Mouse (Mus musculus): Measurements from ENCODE around the gene Dtd1. TPM values are rescaled to one million over a fixed set of nuclear protein-coding genes. Genes with fewer than 3 reads are reported as not detected.

Dtd1 gene
- total RNA-seq (2023) = 10 to 100 TPM; 24.4 to 29.2 TPM

GRCm38 (mm10) chr2:144599831-144600687 is at the start of gene Dtd1:
Dtd1 (plus strand) TSS chr2:144599897.

GRCm38 (mm10) chr2:144550529-144550928 is 49.2 kb upstream of the Dtd1 start, which contains the start of gene Rbbp9:
Rbbp9 (minus strand) TSS chr2:144550869.

GRCm38 (mm10) chr2:144555820-144556552 is 43.7 kb upstream of the Dtd1 start, which contains the start of gene Sec23b:
Sec23b (plus strand) TSS chr2:144556229.

GRCm38 (mm10) chr2:144593951-144594651 is 5.6 kb upstream of the Dtd1 start, which contains the start of gene Smim26:
Smim26 (plus strand) TSS chr2:144594054.

Other genes with a start within 250 kb of the Dtd1 start
- gene Kat14, start 230.9 kb upstream of the Dtd1 start, total RNA-seq (2023) = 10 to 100 TPM; 31.7 to 39.6 TPM
- gene Pet117, start 230.9 kb upstream of the Dtd1 start, total RNA-seq (2023) = 10 to 100 TPM in 1 of 2 experiments, 1 to 10 TPM in 1; 3.9 to 12.6 TPM
- gene Dzank1, start 72.5 kb upstream of the Dtd1 start, total RNA-seq (2023) = 1 to 10 TPM in 1 of 2 experiments, under 1 TPM in 1; 0.95 to 1.2 TPM
- 10 to 100 TPM; 38.0 to 39.1 TPM for gene Polr3f, start 72.2 kb upstream of the Dtd1 start, total RNA-seq (2023)
- gene Rbbp9, start 49.0 kb upstream of the Dtd1 start, total RNA-seq (2023) = 1 to 10 TPM; 4.5 to 4.8 TPM
- 10 to 100 TPM; 62.4 to 65.3 TPM for gene Sec23b, start 43.7 kb upstream of the Dtd1 start, total RNA-seq (2023)
- 10 to 100 TPM; 25.4 to 27.2 TPM for gene Smim26, start 5.8 kb upstream of the Dtd1 start, total RNA-seq (2023)
- not detected for gene Scp2d1, start 223.8 kb downstream of the Dtd1 start, total RNA-seq (2023)

Measured in T-cell, adult 66 days (primary cell).